Mouse (Mus musculus): ENCODE results near the gene Ranbp17. TPM values are rescaled to one million over a fixed set of nuclear protein-coding genes. Genes with fewer than 3 reads are reported as not detected.
A peak's percentile ranks its signal among the peaks of the same experiment; 100 is the strongest.

Ranbp17 gene
- total RNA-seq, 4 experiments from 2014 or later = 7.0 to 9.7 (median 9.3) TPM

DNA sequence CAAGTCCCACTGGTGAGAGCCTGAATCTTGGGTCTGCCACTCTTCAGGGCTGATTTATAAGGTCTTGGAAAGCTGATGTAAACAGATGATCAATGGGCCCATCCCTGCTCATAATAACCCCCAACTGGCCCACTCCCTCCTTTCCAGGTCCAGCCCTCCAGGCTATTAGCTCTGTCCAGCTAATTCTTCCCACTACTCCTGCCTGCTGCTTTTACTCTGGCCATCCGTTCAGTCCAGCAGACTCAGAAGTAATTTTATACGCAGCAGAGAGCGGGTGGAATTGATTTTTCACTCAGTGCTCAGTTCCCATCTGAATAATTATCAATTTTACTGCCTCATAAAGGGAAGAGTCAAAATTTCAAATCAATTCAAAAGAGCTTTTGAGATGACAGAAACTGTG lies 273.3 kb downstream of the Ranbp17 start:
- DNase-seq (ENCODE audit: low spot score in 2 of 2) = no peak

DNA sequence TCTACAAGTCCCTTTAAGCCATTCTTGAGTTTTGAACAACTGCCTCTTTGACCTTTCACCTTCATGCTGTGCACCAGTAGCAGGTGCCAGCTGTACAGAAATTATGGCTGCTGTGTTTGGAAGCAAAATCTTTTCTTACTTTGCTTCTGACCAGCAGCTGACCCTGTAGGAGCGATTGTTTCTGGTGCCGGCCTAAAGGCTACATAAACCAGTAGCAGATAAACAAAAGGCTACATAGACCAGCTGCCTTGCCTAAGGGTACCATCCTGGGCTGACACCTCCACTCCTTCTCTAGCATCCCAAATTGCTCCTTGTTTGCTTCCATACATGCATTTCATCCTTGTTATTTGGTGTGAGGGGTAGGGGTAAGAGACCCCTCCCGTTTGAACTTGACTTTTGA lies 279.4 kb downstream of the Ranbp17 start:
- no peak for DNase-seq (ENCODE audit: low spot score in 2 of 2)

DNA sequence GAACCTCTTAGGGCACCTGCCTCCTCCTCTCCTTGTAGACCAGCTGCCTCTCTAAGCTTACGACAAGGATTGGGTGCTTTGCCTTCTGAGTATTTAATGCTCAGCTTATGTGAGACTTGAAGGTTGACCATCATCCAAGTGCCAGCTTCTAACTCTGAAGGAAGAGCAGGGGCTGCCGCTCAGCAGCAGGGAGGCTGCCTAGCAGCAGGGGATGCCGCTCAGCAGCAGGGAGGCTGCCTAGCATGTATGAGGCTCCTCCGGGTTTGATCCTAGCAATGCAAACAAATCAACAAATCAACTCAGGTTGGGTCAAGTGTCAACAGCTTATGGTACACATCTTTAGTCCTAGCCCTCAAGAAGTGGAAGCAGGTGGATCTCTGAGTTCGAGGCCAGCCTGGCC lies 281.5 kb downstream of the Ranbp17 start:
- no peak for DNase-seq (ENCODE audit: low spot score in 2 of 2)

DNA sequence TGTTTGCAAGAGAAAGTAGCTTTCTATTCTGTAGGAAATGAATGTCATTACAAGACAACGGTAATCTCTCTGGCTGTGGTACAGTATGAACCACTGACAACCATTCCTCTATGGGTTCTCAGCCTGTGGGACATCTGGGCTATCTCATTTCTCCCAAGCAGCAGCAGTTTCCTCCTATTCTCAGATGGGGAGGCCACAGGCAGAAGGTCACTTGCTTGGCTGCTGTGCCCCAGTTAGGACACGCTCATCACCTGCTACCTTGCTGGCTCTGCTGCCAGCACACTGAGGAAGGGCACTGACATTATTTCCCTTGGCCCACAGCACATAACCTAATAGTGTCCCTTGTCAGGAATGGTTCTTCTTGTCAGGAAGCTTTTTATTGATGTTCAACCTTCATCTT lies 285.4 kb downstream of the Ranbp17 start:
- DNase-seq (ENCODE audit: low spot score in 2 of 2) = no peak

DNA sequence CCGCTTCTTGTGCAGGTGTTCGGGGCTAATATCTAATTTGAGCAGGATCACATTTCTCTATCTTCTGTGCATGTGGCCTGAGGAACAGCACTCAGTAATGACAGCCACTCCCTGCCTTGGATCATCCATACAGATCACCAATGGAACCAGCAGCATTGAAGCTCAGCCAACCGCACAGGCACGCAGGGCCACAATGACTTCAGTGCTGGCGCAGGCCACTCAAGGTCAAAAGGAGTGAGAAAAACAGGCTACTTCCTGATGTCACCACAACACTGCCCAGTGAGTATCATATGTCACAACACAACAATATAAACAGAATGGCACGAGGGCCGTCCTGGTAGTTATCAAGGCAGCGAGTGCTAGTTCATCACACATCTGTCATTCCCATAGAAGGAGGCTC lies 287.0 kb downstream of the Ranbp17 start:
- DNase-seq (ENCODE audit: low spot score in 2 of 2) = no peak

DNA sequence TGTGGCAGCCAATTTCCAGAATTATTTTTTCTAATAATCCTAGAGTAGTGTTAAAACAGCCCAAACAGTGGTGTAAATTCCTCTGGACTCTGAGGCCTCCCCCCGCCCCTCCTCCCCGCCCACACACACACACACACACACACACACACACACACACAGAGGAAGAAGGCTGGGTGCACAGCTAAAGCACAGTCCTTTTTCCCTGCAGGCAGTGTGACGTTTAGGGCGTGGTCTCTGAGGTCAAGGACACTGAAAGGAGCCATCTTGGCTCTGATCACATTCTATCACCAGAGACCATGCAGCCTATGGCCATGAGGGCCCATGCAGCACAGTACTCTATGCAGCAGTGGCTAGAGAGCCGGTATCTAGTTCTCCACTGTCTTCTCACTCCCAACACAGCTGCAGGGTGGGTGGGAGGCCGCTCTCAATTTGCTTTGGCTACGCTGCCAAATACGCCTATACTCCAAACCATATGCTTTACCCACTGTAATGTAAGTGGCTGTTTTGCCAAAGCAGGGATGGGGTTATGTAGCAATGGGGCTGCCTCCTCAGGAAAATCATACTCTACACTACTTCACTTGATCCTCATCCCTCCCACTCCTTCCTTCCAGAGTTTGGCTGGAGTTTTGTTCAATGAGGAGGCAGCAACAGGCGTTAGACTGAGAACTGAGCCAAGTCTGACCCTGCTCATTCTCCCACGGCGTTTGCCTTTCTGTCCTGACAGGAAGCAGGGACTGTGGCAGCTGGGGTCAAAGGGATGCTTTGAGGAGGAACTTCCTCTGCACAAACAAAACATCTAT lies 291.8 kb downstream of the Ranbp17 start:
- DNase-seq (ENCODE audit: low spot score in 2 of 2) = peak in 1 of 2 experiments; percentile 46

DNA sequence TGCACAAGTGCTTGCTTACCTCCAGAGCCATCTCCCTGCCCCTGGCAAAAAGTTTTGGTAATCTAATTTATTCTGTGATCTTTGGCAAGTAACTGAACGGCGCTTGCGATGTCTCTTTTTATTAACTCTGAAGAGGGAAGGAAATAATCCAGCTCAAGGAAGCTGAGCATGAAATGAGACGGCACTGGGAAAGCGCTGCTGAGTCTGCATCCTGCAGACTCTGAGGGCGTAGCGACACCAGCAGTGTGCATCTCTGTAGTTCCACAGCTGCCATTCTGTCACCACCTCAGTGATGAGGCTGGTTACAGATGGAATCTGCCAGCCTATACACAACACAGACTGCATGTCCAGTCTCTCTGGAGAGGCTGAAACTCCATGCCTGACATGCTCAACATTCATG lies 292.8 kb downstream of the Ranbp17 start:
- no peak for DNase-seq (ENCODE audit: low spot score in 2 of 2)

DNA sequence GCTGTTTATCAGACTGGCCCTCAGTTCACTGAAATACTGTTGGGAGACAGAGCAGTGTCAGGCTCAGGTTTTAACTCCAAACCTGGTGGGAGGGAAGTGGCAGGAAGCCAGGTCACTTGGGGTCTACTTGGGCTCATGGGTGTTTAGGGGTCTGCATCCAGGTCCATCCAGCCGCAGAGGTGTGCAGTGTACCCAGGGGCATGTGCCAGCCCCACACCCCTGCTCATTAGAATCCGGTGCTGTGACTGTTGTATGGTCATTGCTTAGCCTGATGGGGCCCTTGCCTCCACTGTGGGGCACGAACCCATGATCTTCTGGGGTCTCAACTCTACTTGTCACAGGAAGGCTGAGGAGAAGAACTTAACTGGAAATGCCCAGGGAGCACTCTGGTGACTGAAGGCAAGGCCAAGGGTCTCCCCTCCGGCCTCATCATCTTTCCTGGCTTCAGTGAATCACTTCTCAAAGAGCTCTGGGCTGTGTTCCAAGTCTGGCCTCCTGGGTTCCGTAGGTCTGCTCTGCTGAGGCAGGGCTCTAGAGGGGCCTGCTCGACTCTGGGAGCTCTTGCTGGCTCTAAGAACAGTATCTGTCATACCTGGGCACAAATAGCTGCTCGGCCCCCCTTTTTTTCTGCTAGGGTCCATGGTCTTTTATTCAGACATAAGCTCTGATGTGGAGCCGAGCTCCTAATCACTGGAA lies 296.0 kb downstream of the Ranbp17 start:
- DNase-seq (ENCODE audit: low spot score in 2 of 2) = no peak

DNA sequence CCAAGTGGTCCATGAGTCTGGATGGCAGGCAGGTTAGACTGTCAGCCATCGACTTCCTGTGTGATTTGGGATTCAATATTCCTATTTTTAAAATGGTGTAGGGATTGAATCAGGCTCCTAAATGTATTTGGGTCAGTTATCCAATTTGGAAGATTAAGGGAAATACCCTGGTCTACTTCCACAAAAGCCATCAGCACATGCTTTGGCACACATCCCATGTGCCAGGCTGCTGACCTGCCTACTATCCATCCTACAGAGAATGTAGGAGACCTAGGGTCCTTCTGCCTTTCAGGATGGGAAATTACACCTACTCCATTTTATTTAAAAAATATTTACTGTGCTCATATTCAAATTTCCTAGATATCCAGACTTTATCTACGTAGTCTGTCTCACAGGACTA lies 306.1 kb downstream of the Ranbp17 start:
- DNase-seq (ENCODE audit: low spot score in 2 of 2) = no peak

DNA sequence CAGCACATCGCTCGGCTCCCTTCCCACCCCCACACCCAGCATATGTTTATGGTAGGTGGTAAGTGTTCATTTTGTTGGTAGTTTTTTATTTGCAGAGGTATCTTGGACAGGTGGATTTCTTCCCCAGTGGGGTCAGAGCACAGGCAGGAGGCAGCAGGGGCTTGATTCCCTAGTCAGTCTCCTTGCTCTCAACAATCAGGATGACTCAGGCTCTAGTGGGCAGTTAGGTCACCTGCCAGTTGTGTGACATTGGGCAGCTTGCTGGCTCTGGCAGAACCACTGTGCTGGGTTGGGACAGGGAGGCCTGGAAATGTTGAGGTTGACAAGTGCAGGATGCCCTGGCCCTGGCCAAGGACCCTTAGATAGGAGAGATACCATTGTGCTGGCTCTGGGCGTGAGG lies 308.6 kb downstream of the Ranbp17 start:
- no peak for DNase-seq (ENCODE audit: low spot score in 2 of 2)

DNA sequence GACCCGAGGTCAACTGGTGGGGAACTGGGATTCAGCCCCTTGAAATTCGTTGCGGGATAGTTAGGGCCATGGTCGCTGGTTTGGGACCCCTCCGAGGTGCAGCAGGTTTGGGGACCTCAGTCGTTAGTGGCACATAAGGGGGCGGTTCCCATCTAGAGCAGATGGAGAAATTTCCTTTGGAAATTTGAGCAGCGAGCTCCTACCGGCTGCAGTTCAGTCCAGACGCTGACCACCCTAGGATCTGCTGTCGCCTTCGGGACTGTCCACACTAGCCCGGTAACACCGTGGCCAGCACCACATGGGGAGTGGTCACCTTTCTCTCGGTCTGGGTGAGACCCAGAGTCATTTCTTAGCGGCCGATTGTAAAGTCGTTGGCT lies 309.2 kb downstream of the Ranbp17 start:
- no peak for DNase-seq (ENCODE audit: low spot score in 2 of 2)

DNA sequence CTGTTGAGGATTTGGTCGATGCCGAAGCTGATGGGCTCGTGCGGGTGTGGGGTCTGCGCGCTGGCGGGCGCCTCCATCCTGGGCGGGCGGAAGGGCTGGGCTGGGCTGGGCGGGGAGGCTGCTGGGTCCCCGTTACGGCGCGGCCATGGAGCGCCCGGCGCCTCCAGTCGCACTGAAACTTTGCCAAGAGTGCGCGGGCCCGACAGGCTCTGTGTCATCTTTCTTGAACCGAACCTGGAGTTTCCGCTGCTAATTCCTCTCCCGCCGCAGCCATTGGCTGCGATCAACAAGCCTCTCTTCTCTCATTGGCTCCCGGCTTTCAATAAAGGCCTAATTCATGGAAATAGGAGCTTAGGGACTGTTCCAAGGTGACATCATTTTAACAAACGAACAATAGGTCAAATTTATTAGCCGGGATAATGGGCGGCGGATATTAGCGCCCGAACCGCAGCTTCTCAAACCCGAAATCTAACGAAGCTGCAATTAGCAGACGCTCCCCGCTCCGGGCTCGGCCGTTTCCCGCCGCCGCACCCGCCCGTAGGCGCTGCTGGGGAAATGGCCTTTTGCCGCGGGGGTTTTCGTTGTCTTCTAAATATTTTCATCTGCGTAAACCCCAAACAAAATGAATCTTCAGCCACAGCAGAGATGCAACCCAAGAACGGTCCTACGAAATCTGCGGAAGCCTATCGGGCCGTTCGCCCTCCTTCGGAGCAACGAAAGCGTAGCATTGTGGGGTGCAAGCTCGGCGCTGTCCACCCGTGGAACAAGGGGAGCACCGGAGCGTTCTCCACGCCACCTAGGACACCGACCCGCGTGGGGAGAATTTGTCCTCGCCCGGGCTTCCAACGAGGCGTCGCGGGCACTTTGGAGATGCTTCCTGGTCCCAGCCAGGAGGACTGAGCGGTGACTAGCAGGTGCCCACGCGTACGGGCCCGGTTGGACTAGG lies 309.9 kb downstream of the Ranbp17 start, which contains the start of gene Tlx3:
Gene Tlx3, minus strand, starts transcription at position 207 of the 946 bp plus-strand sequence.
- no peak for DNase-seq (ENCODE audit: low spot score in 2 of 2)

DNA sequence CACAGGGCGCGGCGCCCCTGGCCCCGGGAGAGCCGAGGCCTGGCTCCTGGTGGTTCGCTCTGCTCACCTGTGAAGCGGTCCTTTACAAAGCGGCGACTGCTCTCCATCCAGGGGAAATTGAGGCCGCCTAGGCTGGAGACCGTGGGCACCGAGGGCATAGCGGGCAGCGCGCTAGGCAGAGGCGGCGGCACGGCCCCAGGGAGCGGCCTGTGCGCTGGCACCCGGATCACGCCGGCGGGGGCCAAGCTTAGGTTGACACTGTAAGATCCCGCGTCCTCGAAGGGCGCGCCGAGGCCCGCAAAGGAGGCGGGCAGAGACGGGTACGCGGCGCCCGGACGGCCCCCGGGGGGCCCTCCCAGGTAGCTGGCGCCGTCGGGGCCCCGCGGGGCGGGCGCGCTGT lies 310.6 kb downstream of the Ranbp17 start:
- no peak for DNase-seq (ENCODE audit: low spot score in 2 of 2)

DNA sequence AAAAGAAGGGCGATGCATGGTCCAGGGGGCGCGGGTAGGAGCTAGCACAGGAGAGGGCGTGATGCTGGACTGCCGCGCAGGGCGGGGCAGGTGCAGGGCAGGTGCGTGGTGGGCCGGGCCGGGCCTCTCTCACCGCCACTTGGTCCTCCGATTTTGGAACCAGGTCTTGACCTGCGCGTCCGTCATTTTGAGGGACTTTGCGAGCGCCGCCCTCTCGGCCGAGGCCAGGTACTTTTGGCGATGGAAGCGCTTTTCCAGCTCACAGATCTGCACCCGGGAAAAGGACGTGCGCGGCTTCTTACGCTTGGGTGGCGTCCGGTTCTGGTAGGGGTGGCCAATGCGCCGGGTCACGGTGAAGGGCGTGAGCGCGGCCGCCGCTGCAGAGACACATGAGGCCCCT lies 311.2 kb downstream of the Ranbp17 start:
- DNase-seq (ENCODE audit: low spot score in 2 of 2) = no peak

DNA sequence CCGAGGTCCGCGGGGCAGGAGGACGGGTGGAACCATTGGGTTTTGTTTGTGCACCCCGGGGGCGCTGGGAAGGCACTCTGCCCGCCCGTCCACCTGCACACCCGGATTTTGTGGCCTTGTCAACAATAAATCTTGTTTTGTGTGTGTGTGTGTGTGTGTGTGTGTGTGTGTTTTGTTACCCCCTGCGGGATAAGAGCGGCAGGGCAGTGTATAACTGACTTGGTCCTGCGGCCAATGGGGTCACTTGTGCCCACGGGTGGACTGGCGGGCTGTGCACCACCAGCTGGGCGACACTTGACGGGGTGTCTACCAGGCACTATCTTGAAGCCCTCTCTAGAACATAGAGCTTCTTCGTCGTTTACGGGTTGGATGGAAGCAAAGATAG lies 311.9 kb downstream of the Ranbp17 start:
- no peak for DNase-seq (ENCODE audit: low spot score in 2 of 2)

DNA sequence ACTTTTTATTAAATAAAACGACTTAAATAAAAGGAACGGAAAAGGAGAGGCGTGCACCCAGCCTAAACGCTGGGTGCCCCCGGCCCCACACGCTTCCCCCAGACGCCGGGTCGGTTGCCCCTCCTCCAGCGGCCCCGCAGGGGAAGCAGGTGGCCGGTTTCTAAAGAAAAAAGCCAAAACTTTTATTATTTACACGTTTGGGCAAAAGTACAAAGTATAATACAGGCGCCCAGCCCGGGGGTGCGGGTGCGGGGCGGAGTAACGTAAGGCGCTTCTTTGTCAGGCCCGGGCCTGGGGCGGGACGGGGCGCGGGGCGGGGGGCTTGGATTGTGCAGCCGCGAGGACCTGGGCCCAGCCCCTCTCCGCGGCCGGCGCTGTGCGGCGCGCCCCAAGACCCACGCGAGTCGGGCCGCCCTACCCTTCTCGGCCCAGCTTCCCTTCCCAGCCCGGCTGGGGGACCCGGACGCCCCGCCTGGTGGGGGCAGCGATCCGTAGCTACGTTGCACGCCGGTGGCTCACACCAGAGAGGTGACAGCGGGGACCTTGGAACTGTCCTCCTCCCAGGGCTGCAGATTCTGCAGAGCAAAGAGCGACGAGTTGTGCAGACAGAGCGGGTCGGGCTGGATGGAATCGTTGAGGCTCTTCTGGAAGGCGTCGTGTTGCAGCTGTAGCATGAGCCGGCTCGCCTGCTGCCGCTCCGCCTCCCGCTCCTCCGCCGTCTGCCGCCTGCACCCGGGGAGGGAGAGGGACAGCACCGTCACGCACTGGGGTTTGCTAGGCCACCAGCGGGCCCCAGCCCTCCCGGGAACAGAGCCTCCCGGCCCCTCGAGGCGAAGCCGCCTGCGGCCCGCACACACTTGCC lies 312.6 kb downstream of the Ranbp17 start:
- DNase-seq (ENCODE audit: low spot score in 2 of 2) = peak in 1 of 2 experiments; percentile 10

DNA sequence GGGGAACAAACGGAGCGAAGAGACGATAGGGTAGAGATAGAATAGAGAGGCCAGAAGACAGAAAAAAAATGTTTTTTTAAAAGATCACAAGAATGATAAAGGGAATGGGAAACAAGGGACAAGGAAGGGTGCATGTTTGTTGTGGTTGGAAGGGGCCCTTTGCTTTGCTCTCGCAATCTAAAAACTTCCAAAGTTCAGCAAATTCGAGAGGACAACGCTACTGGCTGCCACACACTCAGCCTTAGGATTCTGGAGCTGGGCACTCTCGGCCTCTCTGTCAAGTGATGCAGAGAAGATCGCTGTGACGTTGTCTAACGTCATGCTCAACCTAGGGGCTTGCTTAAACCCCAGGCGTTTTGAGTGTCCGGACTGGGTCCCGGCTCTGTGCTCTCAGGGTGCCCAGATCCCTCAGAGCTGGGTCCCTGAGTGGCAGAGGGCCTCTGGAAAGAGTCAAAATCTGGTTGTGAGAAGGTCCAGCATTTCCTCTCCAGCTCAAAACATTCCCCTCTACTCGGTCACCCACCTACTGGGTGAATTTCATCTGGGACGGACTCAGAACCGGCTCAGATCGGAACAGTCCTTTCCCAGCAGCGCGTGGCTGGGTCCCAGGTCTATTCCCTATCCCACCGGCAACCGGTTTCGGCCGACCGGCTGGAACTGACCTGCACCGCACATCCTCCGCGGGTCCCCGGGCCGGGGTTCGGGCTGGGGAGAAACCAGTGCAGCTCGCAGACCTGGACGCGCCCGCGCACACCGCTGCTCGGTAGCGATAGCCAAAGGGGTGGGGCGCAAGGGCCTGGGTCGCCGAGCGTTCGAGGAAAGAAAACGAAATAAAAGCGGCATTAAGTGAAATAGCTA lies 313.4 kb downstream of the Ranbp17 start:
- DNase-seq (ENCODE audit: low spot score in 2 of 2) = peak in 1 of 2 experiments; percentile 6

DNA sequence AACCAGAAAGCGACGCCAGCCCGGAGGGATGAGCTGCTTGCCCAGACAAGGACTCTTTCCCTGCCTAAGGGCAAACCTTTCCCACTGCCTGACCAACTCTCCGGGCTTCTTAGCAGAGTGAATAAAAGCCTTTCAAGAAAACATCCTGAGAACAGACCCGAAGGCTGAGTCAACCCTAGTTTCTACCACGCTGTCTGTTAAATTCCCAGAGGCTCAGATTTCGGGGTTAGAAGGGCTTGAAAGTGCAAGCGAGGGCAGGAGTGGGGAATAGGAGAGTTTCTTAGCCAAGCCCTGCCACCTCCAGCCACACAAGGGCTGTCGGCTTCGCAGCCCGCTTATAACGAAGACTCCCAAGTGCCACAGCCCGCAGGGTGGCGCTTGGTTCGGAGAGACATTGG lies 314.4 kb downstream of the Ranbp17 start:
- no peak for DNase-seq (ENCODE audit: low spot score in 2 of 2)

DNA sequence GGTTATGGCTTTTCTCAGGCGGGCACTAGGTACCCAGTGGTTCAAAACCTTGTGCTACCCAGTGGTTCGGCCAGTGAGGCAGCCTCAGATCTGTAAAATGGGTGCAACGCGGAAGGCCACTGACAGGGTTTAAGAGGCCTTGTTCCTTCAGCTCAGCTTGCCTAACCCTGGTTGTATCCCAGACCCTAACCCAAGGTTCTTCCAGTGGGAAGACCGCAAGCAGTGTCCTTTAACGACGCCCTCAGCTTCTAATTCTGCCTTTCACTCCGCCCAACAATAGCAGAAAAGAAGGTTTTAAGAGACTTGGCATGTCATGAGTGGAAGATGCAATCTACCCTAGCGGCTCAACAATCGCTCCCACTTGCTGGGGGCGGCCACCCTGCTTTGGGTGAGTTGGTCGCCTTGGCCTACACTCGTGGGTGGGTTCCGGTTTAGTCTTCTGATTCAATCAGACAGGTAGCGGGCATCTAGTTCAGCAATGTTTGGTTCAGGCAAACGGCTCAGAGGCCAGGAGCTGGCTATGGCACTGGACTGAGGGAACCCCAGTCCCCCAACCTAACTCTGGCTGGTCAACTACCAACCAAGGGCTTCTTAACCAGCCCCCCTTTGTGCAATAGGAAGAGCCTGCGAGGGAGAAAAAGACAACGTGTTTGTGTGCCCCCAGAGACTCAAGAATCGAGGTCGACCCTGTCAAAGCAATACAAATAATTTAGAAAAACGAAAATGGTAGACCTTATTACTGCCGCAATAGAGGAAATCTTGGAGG lies 315.0 kb downstream of the Ranbp17 start:
- DNase-seq (ENCODE audit: low spot score in 2 of 2) = no peak
